Mouse (Mus musculus) MEL (cell line): Measurements from ENCODE around the gene Acot7. TPM values are rescaled to one million over a fixed set of nuclear protein-coding genes. Genes with fewer than 3 reads are reported as not detected.
A peak's percentile ranks its signal among the peaks of the same experiment; 100 is the strongest.

Experiments
- DNase-seq: peaks from one replicate; pipeline ENCODE4 v3.0.0; 2011; ENCODE audit warnings: low read depth, low spot score
- H3K27ac ChIP-seq: 2 replicates; pipeline ENCODE4 v1.5.1; 2012; ENCODE audit warnings: low read depth, mild to moderate bottlenecking, control low read depth, low read length, moderate library complexity; ENCODE audit not compliant: control insufficient read depth
- H3K27me3 ChIP-seq, 2 experiments: fragments of 150-350 bp in 1 of 2; sonication (generic) in 1 of 2; 2 replicates each; pipeline ENCODE4 v1.6.1; 2012; ENCODE audit warnings: low read length in 2 of 2, mild to moderate bottlenecking in 2 of 2, improper control_type of control experiment in 1 of 2, moderate library complexity in 1 of 2; ENCODE audit not compliant: insufficient read depth in 2 of 2, control insufficient read depth in 1 of 2
- H3K36me3 ChIP-seq, 2 experiments: 2 replicates each; pipeline ENCODE4 v1.6.1; 2012 to 2014; ENCODE audit warnings: low read length in 2 of 2, improper control_type of control experiment in 1 of 2, inconsistent platforms in 1 of 2, mild to moderate bottlenecking in 1 of 2; ENCODE audit not compliant: insufficient read depth in 2 of 2, control insufficient read depth in 1 of 2
- H3K4me1 ChIP-seq, 2 experiments: fragments of 150-350 bp in 1 of 2; sonication (generic) in 1 of 2; 2 replicates each; pipeline ENCODE4 v1.6.1; 2012; ENCODE audit warnings: low read length in 2 of 2, improper control_type of control experiment in 1 of 2, mild to moderate bottlenecking in 1 of 2; ENCODE audit not compliant: insufficient read depth in 2 of 2, control insufficient read depth in 1 of 2
- H3K4me3 ChIP-seq, 2 experiments: fragments of 150-350 bp in 1 of 2; sonication (generic) in 1 of 2; 2 replicates each; pipeline ENCODE4 v1.5.1; 2012; ENCODE audit warnings: low read depth in 2 of 2, low read length in 2 of 2, mild to moderate bottlenecking in 2 of 2, moderate library complexity in 2 of 2, control low read depth in 1 of 2, improper control_type of control experiment in 1 of 2; ENCODE audit not compliant: control insufficient read depth in 1 of 2, insufficient read depth in 1 of 2
- H3K79me2 ChIP-seq: 2 replicates; pipeline ENCODE4 v1.6.1; 2012; ENCODE audit warnings: mild to moderate bottlenecking, low read length, moderate library complexity; ENCODE audit not compliant: control insufficient read depth, poor library complexity, insufficient read depth
- H3K9ac ChIP-seq: 2 replicates; pipeline ENCODE4 v1.6.1; 2012; ENCODE audit warnings: low read depth, mild to moderate bottlenecking, control low read depth, low read length, moderate library complexity; ENCODE audit not compliant: control insufficient read depth, poor library complexity, severe bottlenecking
- H3K9me3 ChIP-seq: fragments of 150-350 bp; sonication (generic); replicated peaks from 2 replicates; pipeline ENCODE4 v1.6.1; 2012; ENCODE audit warnings: mild to moderate bottlenecking, low read length, improper control_type of control experiment, moderate library complexity; ENCODE audit not compliant: insufficient read depth
- BHLHE40 ChIP-seq: IDR thresholded peaks from 2 replicates; pipeline ENCODE4 v1.6.1; 2012; ENCODE audit warnings: low read depth, mild to moderate bottlenecking, inconsistent platforms, low read length, improper control_type of control experiment, borderline replicate concordance
- CHD1 ChIP-seq: IDR thresholded peaks from 2 replicates; pipeline ENCODE4 v1.6.1; 2012; ENCODE audit warnings: low read depth, mild to moderate bottlenecking, inconsistent platforms, low read length, improper control_type of control experiment
- CTCF ChIP-seq, 3 experiments: IDR thresholded peaks in 2 of 3; conservative IDR thresholded peaks in 1 of 3; 2 replicates each; pipeline ENCODE4 v1.5.1; 2011 to 2012; ENCODE audit warnings: low read length in 3 of 3, low read depth in 2 of 3, mild to moderate bottlenecking in 2 of 3, improper control_type of control experiment in 1 of 3, inconsistent platforms in 1 of 3, mixed read lengths in 1 of 3, moderate library complexity in 1 of 3; ENCODE audit not compliant: control insufficient read depth in 1 of 3, insufficient read depth in 1 of 3, poor library complexity in 1 of 3, severe bottlenecking in 1 of 3
- ELF1 ChIP-seq: IDR thresholded peaks from 2 replicates; pipeline ENCODE4 v1.6.1; 2014; ENCODE audit warnings: low read depth, mild to moderate bottlenecking, inconsistent platforms, low read length, improper control_type of control experiment, moderate library complexity
- EP300 ChIP-seq, 2 experiments: IDR thresholded peaks; 2 replicates each; pipeline ENCODE4 v1.6.1; 2011; ENCODE audit warnings: improper control_type of control experiment in 2 of 2, low read length in 2 of 2, low read depth in 1 of 2, mild to moderate bottlenecking in 1 of 2
- JUND ChIP-seq: IDR thresholded peaks from 2 replicates; pipeline ENCODE4 v1.6.1; 2011; ENCODE audit warnings: low read depth, mild to moderate bottlenecking, improper control_type of control experiment, low read length
- MAFK ChIP-seq: IDR thresholded peaks from 2 replicates; pipeline ENCODE4 v1.6.1; 2011; ENCODE audit warnings: low read depth, mild to moderate bottlenecking, low read length, improper control_type of control experiment, borderline replicate concordance
- MEF2A ChIP-seq: IDR thresholded peaks from 2 replicates; pipeline ENCODE4 v1.6.1; 2014; ENCODE audit warnings: low read depth, mild to moderate bottlenecking, inconsistent platforms, low read length, improper control_type of control experiment; ENCODE audit not compliant: poor library complexity, insufficient replicate concordance, severe bottlenecking; ENCODE audit errors: extremely low read depth
- MYB ChIP-seq: IDR thresholded peaks from 2 replicates; pipeline ENCODE4 v1.6.1; 2011; ENCODE audit warnings: mild to moderate bottlenecking, low read depth, low read length, improper control_type of control experiment
- MYC ChIP-seq: IDR thresholded peaks from 2 replicates; pipeline ENCODE4 v1.6.1; 2011; ENCODE audit warnings: low read depth, mild to moderate bottlenecking, low read length, improper control_type of control experiment, moderate library complexity
- NELFE ChIP-seq: IDR thresholded peaks from 2 replicates; pipeline ENCODE4 v1.6.1; 2011; ENCODE audit warnings: low read depth, low read length, improper control_type of control experiment
- NRF1 ChIP-seq: IDR thresholded peaks from 2 replicates; pipeline ENCODE4 v1.6.1; 2014; ENCODE audit warnings: low read depth, mild to moderate bottlenecking, inconsistent platforms, low read length, improper control_type of control experiment, moderate library complexity; ENCODE audit not compliant: poor library complexity, insufficient read depth, severe bottlenecking
- POLR2AphosphoS2 ChIP-seq: IDR thresholded peaks from 2 replicates; pipeline ENCODE4 v1.6.1; 2011; ENCODE audit warnings: low read length, improper control_type of control experiment
- RAD21 ChIP-seq: IDR thresholded peaks from 2 replicates; pipeline ENCODE4 v1.6.1; 2011; ENCODE audit warnings: mild to moderate bottlenecking, low read depth, low read length, improper control_type of control experiment
- RCOR1 ChIP-seq: IDR thresholded peaks from 2 replicates; pipeline ENCODE4 v1.6.1; 2012; ENCODE audit warnings: low read depth, mild to moderate bottlenecking, inconsistent platforms, low read length, improper control_type of control experiment
- SIN3A ChIP-seq: IDR thresholded peaks from 2 replicates; pipeline ENCODE4 v1.6.1; 2012; ENCODE audit warnings: low read length, improper control_type of control experiment, inconsistent platforms
- SMC3 ChIP-seq: IDR thresholded peaks from 2 replicates; pipeline ENCODE4 v1.6.1; 2011; ENCODE audit warnings: low read depth, low read length, improper control_type of control experiment
- UBTF ChIP-seq: IDR thresholded peaks from 2 replicates; pipeline ENCODE4 v1.6.1; 2012; ENCODE audit warnings: low read depth, mild to moderate bottlenecking, inconsistent platforms, low read length, improper control_type of control experiment, moderate library complexity, borderline replicate concordance; ENCODE audit not compliant: insufficient read depth
- ZKSCAN1 ChIP-seq: IDR thresholded peaks from 2 replicates; pipeline ENCODE4 v1.6.1; 2012; ENCODE audit warnings: low read depth, mild to moderate bottlenecking, inconsistent platforms, low read length, improper control_type of control experiment, moderate library complexity
- ZMIZ1 ChIP-seq: IDR thresholded peaks from 2 replicates; pipeline ENCODE4 v1.6.1; 2012; ENCODE audit warnings: low read depth, mild to moderate bottlenecking, inconsistent platforms, low read length, improper control_type of control experiment, moderate library complexity
- ZNF384 ChIP-seq: IDR thresholded peaks from 2 replicates; pipeline ENCODE4 v1.6.1; 2012; ENCODE audit warnings: low read depth, mild to moderate bottlenecking, inconsistent platforms, low read length, improper control_type of control experiment
- polyA plus RNA-seq, 2 experiments: library from polyadenylated mRNA; stranded (reverse) in 1 of 2; unstranded in 1 of 2; fragments of >175 nt in 1 of 2; fragments of >200 nt in 1 of 2; gene quantifications; 2 replicates each; pipeline versions ENCODE4 v1.2.1 to v1.2.4; 2012; ENCODE audit warnings: low replicate concordance in 2 of 2, low read depth in 1 of 2; ENCODE audit not compliant: insufficient read length in 2 of 2, insufficient read depth in 1 of 2, missing spikeins in 1 of 2
- total RNA-seq: library from RNA; depleted of rRNA; stranded (reverse); fragments of 300-350 nt; gene quantifications from 2 replicates; pipeline ENCODE4 v1.2.3, GENCODE M21; 2012

Acot7 gene
- total and polyA plus RNA-seq, 3 experiments = 92.7 to 127 TPM; not detected in 1

DNA sequence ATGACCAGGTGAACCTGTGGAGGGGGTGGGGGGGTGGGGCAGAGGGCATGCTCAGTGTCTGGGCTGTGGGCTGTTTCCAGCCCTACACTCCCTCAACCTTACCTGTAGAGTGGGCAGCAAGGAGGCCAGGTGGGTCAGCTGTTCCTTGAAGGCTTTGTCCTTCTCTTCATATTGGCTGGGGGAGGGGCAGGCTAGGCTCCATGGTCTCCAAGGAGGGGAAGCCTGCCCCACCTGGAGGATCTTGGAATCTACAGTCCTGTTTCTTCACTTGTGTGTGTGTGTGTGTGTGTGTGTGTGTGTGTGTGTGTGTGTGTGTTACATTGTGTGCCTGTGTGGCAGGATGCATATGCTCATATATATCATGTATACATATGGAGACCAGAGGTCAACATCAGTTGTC lies 136.0 kb downstream of the Acot7 start:
- Histone ChIP-seq H3K27ac (no peak overlapping the region), H3K4me3 (no peak overlapping the region), H3K36me3 (no peaks in the 10 kb centered on the region), H3K9me3 (no peaks in the 10 kb centered on the region), H3K79me2 (no peaks in the 10 kb centered on the region), H3K9ac (no peak overlapping the region), H3K27me3 (no peaks in the 10 kb centered on the region), H3K4me1 (no peaks in the 10 kb centered on the region)
- peak in 1 of 3 experiments; percentile 13; a peak in 1 of 6 replicates for TF ChIP-seq CTCF (IDR thresholded peaks at IDR 0.05 in 2 of 3, conservative IDR thresholded peaks at IDR 0.05 in 1 of 3; ENCODE audit: control insufficient read depth in 1 of 3, insufficient read depth in 1 of 3, low read depth in 2 of 3, low read length in 3 of 3, poor library complexity in 1 of 3, severe bottlenecking in 1 of 3)
- no peak for TF ChIP-seq SMC3
- no peak for DNase-seq

DNA sequence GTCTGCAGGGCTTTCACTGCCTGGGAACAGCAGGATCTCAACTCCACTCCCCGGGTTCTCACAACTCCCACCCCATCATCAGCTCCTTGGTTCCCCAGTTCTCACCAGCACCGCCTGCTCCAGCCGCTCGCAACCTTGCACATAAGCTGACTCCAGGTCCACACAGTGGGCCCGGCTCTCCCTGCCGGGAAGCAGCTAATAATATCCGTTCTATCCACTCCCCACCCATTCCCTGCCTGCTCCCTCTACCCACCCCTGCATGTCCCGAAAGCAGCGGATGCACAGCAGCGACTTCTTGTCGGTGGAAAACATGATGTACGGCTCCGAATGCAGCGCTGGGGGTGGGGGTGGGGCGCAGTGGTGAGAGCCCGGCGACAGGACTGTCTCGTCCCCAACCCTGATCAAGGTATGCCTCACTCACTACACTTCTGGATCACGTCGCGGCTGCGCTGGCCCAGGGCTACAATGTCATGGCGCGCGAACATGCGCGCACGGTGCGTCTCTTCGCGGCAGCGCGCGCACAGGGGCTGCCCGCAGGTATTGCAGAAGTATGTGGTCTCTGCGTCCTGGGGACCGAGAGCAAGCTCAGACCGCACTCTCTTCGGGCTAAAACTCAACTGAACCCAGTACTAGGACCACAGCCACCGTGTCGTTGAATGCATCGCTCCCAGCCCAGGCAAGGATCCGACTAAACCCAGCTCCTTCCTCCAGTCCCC lies 137.7 kb downstream of the Acot7 start:
- Histone ChIP-seq H3K9me3 (no peaks in the 10 kb centered on the region), H3K9ac (no peak overlapping the region), H3K4me3 (no peak overlapping the region)

DNA sequence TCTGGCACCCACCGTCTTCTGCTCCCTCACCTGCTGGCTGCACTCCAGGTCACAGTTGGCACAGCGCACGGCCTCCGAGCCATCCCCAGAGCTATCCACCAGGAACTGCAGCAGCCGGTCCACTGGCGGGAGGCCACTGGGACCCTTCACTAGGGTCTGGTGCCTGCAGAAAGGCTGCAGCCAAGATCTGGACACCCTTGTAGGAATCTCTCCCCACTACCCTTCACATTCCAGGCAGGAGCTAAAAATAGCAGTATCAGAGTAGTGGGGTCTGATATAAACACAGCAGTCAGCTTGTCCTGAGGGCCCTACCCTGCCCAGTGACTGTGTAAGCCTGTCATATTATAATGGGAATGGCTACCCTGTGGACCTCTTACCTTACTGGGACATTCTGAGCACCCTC lies 139.7 kb downstream of the Acot7 start:
- Histone ChIP-seq H3K4me3 (no peak overlapping the region), H3K79me2 (no peaks in the 10 kb centered on the region), H3K36me3 (no peaks in the 10 kb centered on the region), H3K27ac (no peak overlapping the region), H3K9ac (no peak overlapping the region), H3K9me3 (no peaks in the 10 kb centered on the region), H3K4me1 (no peaks in the 10 kb centered on the region), H3K27me3 (no peaks in the 10 kb centered on the region)
- TF ChIP-seq EP300 (IDR thresholded peaks at IDR 0.05; ENCODE audit: low read depth in 1 of 2, low read length in 2 of 2) (no peak), ZKSCAN1 (no peak), JUND (no peak), CHD1 (no peak), MEF2A (no peak), MYB (no peak), MAFK (no peak), POLR2AphosphoS2 (no peak), CTCF (IDR thresholded peaks at IDR 0.05 in 2 of 3, conservative IDR thresholded peaks at IDR 0.05 in 1 of 3; ENCODE audit: control insufficient read depth in 1 of 3, insufficient read depth in 1 of 3, low read depth in 2 of 3, low read length in 3 of 3, poor library complexity in 1 of 3, severe bottlenecking in 1 of 3) (no peak), ZMIZ1 (no peak), RCOR1 (no peak), RAD21 (no peak), NELFE (no peak), MYC (no peak), NRF1 (no peak), UBTF (no peak), SIN3A (no peak), BHLHE40 (no peak), ZNF384 (no peak)
- no peak for DNase-seq

More for the DNA sequence above, 137.7 kb downstream of the Acot7 start:
- H3K27me3 ChIP-seq = no peaks in the 10 kb centered on the region
- H3K36me3 ChIP-seq = no peaks in the 10 kb centered on the region
- H3K4me1 ChIP-seq = no peaks in the 10 kb centered on the region
- no peak overlapping the region for H3K27ac ChIP-seq
- TF ChIP-seq ELF1 = no peak
- DNase-seq = no peak
- no peaks in the 10 kb centered on the region for H3K79me2 ChIP-seq
